Mouse (Mus musculus): ENCODE results near the gene Htr1d. TPM values are rescaled to one million over a fixed set of nuclear protein-coding genes. Genes with fewer than 3 reads are reported as not detected.

The Htr1d gene
- polyA plus RNA-seq, 1 experiment from 2014 or later: 0.55 TPM

DNA sequence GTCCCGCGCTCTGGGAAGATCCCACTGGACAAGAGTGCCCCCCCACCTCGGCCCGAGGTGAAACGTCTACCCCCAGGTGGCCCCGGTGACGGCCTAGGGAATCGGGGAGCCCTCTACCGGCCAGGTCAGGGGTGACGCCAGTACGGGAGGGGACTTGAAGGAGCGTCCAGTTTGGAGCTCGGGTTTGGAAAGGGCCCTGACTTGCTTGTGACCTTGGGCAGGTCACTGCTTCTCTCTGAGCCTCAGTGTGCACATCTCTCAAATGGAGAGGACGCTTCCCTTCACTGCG lies 1.6 kb downstream of the Htr1d start:
- Histone ChIP-seq H3K27ac (no peak overlapping the region), H3K4me3 (peak overlapping the region; percentile 47), H3K27me3 (peaks cover 67% of the 10 kb centered on the region), H3K36me3 (no peaks in the 10 kb centered on the region), H3K4me1 (replicated peaks) (peaks cover 22% of the 10 kb centered on the region), H3K4me2 (peak overlapping the region; percentile 86), H3K9me3 (no peaks in the 10 kb centered on the region), H3K9ac (peak overlapping the region; percentile 67; the same call in 1 of the 2 replicates)
- no peak for ATAC-seq (ENCODE audit: low FRiP score)
- 3% methylated on average over 15 of the region's 15 CpGs for WGBS

DNA sequence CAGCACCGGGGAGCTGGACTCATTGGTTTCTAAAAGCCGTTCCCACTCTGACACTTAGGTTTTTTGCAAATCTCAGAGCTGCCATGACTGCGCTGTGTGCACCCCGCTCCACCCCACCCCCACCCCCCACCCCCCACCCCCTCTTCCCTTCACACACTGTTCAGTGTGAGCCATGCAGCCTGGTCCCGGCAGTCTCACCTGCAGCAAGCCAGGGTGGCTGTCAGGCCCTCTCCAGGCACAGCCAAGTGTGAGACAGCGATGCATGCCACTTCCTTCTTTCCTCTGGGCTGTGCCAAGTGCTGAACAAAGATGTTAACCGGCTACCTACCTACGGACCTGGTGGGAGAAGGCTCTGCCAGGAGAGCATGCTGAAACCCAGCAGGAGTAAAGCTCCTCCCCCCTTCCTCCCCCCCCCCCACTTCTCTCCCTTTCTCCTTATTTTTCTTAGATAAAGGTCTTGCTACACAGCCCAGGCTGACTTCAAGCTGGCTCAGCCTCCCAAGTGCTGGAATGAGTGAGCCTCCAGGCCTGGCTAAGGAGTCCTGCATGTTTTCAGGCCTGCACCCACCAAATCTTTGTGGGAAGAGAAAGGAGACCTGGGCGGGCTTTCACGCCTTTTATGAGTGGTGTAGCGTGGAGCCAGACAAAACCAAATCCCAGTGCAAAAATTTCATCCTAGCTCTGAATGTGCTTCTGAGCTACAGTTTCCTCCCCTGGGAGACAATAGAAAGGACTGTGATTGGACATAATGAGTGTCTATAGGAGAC lies 7.5 kb downstream of the Htr1d start:
- H3K4me1 ChIP-seq (replicated peaks): peaks cover 13% of the 10 kb centered on the region
- H3K36me3 ChIP-seq: no peaks in the 10 kb centered on the region
- no peak overlapping the region for H3K9ac ChIP-seq
- 0 out of 2 replicates have a peak overlapping the region, but pooled peaks have one; percentile 12 for H3K27ac ChIP-seq
- H3K9me3 ChIP-seq: no peaks in the 10 kb centered on the region
- H3K4me2 ChIP-seq: no peak overlapping the region
- ATAC-seq (ENCODE audit: low FRiP score): no peak
- H3K4me3 ChIP-seq: no peak overlapping the region
- peaks cover 26% of the 10 kb centered on the region for H3K27me3 ChIP-seq
- 25% methylated on average over 10 of the region's 11 CpGs for WGBS

DNA sequence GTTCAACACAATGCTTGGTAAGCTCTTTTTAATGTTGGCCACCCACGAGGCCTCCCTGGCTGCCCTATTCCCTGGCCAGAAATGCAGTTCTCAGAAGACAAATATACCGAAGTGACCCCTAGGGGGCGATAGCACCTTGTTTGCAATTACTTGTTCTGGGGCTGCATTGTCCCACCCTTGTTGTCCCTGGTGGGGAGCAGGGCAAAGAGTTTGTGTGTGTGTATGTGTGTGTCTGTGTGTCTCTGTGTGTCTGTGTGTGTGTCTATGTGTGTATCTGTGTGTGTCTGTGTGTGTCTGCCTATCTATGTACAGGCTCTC lies 8.0 kb downstream of the Htr1d start:
- ATAC-seq (ENCODE audit: low FRiP score): no peak
- Histone ChIP-seq H3K4me2 (no peak overlapping the region), H3K27me3 (peaks cover 20% of the 10 kb centered on the region), H3K4me1 (replicated peaks) (peaks cover 13% of the 10 kb centered on the region), H3K27ac (0 out of 2 replicates have a peak overlapping the region, but pooled peaks have one; percentile 12), H3K9ac (no peak overlapping the region), H3K36me3 (no peaks in the 10 kb centered on the region), H3K4me3 (no peak overlapping the region), H3K9me3 (no peaks in the 10 kb centered on the region)
- 0% methylated on average over 3 of the region's 3 CpGs for WGBS

DNA sequence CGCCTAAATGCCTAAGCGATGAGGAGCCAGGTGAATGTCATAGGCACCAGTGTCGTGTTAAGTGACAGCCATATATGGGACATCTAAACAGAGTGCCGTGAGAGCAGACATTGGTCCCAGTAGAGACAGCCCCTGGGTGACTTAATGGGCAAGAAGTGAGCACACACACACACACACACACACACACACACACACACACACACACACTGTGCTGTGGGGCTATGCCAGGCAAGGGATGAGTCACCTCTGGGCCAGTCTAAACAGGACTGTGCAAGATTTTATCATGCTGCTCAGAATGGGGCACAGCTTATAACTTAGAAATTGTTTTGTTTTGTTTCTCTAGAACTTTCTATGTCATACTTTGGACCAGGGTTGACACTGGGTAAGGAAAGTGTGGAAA lies 10.7 kb downstream of the Htr1d start:
- 88% methylated on average over 4 of the region's 4 CpGs for WGBS
- ATAC-seq (ENCODE audit: low FRiP score): no peak
- Histone ChIP-seq H3K27ac (no peak overlapping the region), H3K27me3 (peaks cover 10% of the 10 kb centered on the region; the same call in 1 of the 2 replicates), H3K4me1 (replicated peaks) (peaks cover 13% of the 10 kb centered on the region), H3K4me2 (no peak overlapping the region), H3K4me3 (no peak overlapping the region), H3K9ac (no peak overlapping the region), H3K36me3 (no peaks in the 10 kb centered on the region), H3K9me3 (no peaks in the 10 kb centered on the region)

DNA sequence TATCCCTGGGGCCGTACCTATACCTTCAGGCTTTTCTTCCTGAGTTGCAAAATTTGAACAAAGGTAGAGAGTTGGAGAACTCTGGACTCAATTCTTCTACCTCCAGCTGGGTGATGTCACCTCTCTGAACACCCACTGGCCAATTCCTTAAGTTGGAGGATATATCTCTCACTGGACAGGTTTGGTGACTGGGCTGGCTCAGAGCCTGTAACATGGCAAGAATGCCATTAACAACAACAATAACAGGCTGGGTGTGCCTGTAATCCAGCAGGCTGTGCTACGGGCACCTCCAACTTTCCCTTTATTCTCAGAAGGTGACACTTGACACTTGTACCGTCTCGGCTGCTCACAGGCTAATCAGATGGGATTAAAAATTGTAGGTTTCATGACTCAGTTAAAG lies 15.8 kb downstream of the Htr1d start:
- WGBS: 71% methylated on average over 4 of the region's 4 CpGs
- no peaks in the 10 kb centered on the region for H3K4me1 ChIP-seq (replicated peaks)
- H3K27me3 ChIP-seq: no peaks in the 10 kb centered on the region
- H3K27ac ChIP-seq: no peak overlapping the region
- no peak overlapping the region for H3K4me3 ChIP-seq
- no peak for ATAC-seq (ENCODE audit: low FRiP score)
- no peak overlapping the region for H3K4me2 ChIP-seq
- H3K9ac ChIP-seq: no peak overlapping the region
- H3K9me3 ChIP-seq: no peaks in the 10 kb centered on the region
- no peaks in the 10 kb centered on the region for H3K36me3 ChIP-seq

DNA sequence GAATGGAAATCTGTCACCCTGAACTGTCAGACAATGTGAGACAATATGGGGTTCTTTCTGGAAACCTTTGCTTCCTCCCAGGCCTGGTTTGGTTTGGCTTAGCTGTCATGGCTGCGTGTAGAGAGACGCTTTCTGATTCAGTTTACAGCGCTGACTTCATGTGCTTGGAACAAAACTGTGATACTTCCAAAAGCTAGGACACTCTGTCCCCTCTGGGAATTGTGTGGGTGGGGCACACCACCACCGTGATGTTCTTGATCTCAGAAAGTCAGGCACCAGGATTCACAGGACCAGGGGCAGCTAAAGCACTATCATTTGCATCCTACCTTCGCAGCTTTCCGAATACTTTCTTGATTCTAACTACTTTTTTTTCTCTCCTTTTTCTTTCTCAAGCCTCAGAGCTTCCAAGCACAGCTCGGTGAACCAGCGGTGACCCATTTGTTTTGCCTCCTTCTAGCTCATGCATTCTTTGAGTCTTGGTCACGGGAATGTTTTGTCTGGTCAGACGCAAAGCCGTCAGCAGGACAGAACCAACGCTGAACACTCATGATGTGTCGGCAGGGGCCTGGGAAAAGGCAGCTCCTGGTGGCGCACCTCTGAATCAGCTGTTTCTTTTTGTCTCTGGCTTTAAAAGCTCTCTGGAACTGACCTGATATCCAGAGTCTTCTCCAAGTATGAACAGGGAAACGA lies 18.2 kb downstream of the Htr1d start:
- H3K9me3 ChIP-seq: no peaks in the 10 kb centered on the region
- no peak overlapping the region for H3K9ac ChIP-seq
- no peaks in the 10 kb centered on the region for H3K36me3 ChIP-seq
- H3K4me3 ChIP-seq: no peak overlapping the region
- no peak overlapping the region for H3K4me2 ChIP-seq
- no peaks in the 10 kb centered on the region for H3K4me1 ChIP-seq (replicated peaks)
- ATAC-seq (ENCODE audit: low FRiP score): no peak
- H3K27me3 ChIP-seq: no peaks in the 10 kb centered on the region
- 59% methylated on average over 15 of the region's 15 CpGs for WGBS
- H3K27ac ChIP-seq: no peak overlapping the region

DNA sequence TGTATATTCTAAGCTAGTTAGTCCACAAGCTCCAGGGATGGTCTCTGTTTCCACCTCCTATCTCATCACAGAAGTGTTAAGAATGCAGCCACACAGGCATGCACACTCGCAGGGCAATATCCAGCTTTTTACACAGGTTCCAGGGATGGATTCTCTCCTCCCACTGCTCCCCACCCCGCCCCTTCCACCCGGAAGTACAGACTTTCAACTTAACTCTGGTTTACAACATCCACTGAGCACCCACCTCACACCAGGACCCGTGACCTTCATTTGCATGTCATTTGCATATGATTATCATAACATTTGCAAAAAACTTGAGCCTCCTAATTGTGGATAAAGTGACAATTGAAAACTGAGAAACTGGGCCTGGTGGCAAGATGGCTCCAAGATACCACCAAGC lies 21.2 kb downstream of the Htr1d start:
- Histone ChIP-seq H3K27me3 (no peaks in the 10 kb centered on the region), H3K4me1 (replicated peaks) (no peaks in the 10 kb centered on the region), H3K4me2 (no peak overlapping the region), H3K36me3 (no peaks in the 10 kb centered on the region), H3K9me3 (no peaks in the 10 kb centered on the region), H3K9ac (no peak overlapping the region), H3K27ac (no peak overlapping the region), H3K4me3 (no peak overlapping the region)
- no peak for ATAC-seq (ENCODE audit: low FRiP score)
- 70% methylated on average over 4 of the region's 4 CpGs for WGBS

DNA sequence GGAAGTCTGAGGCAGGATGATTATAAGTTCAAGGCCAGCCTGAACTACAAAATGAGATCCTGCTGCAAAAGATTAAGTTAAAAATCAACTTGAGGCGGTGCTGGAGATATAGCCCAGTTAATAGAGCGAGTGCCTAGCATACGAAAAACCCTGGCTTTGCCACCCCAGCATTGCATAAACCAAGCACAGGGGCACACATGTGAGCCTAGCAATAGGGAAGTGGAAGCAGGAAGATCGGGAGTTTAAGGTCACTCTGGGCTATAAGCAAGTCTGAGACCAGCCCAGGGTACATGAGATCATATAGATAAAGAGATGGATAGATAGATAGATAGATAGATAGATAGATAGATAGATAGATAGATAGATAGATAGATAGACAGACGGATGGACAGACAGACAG lies 26.5 kb downstream of the Htr1d start:
- WGBS: 89% methylated on average over 5 of the region's 5 CpGs
- no peak for ATAC-seq (ENCODE audit: low FRiP score)

DNA sequence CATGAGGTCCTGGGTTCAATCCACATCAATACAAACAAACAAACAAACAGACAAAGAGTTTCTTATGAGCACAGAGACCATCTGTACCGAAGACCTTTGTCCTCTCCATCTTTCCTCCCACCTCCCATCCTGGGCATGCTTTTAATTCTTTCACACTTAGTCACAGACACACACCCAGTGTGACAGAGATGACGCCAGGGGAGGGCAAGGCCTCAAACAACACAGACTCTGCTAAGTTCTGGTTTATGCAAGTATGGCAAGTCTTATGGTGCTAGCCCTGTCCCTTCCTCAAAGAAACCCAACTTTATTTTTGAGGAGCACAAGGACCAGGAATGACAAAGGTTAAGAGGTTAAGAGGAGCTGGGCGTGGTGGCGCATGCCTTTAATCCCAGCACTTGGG lies 26.9 kb downstream of the Htr1d start:
- ATAC-seq (ENCODE audit: low FRiP score): no peak
- Histone ChIP-seq H3K4me1 (replicated peaks) (peaks cover 13% of the 10 kb centered on the region), H3K36me3 (no peaks in the 10 kb centered on the region), H3K9ac (no peak overlapping the region), H3K9me3 (no peaks in the 10 kb centered on the region), H3K4me2 (no peak overlapping the region), H3K27me3 (no peaks in the 10 kb centered on the region), H3K27ac (no peak overlapping the region), H3K4me3 (no peak overlapping the region)
- WGBS: 82% methylated on average over 4 of the region's 4 CpGs

More for the DNA sequence above, 26.5 kb downstream of the Htr1d start:
- peaks cover 10% of the 10 kb centered on the region for H3K4me1 ChIP-seq (replicated peaks)
- no peak overlapping the region for H3K9ac ChIP-seq
- no peaks in the 10 kb centered on the region for H3K9me3 ChIP-seq
- H3K36me3 ChIP-seq: no peaks in the 10 kb centered on the region
- no peaks in the 10 kb centered on the region for H3K27me3 ChIP-seq
- H3K4me2 ChIP-seq: no peak overlapping the region
- no peak overlapping the region for H3K27ac ChIP-seq
- no peak overlapping the region for H3K4me3 ChIP-seq

DNA sequence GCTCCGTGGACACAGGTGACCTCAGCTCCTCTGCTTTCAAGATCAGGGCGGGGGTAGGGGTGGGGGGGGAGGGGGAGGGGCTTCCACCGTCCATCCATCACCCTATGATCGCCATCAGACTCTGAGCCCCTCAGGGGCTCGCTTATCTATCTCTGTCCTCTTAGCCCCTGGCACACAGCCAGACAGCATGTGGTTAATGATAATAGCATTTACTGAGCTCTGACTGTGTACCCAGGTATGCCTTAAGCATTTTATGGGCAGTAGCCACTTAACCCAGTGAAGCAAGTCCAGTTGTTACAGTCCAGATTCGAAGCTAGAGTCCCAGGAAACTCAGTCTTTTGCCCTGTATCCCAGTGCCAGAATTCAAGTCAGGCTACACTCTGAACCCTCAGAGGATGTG lies 28.2 kb downstream of the Htr1d start:
- Histone ChIP-seq H3K36me3 (no peaks in the 10 kb centered on the region), H3K4me1 (replicated peaks) (peaks cover 13% of the 10 kb centered on the region), H3K9me3 (no peaks in the 10 kb centered on the region), H3K9ac (no peak overlapping the region), H3K4me3 (no peak overlapping the region), H3K27ac (no peak overlapping the region), H3K27me3 (no peaks in the 10 kb centered on the region), H3K4me2 (no peak overlapping the region)
- ATAC-seq (ENCODE audit: low FRiP score): 0 out of 2 replicates have a peak, but pooled peaks have one; percentile 54
- WGBS: 23% methylated on average over 6 of the region's 6 CpGs

DNA sequence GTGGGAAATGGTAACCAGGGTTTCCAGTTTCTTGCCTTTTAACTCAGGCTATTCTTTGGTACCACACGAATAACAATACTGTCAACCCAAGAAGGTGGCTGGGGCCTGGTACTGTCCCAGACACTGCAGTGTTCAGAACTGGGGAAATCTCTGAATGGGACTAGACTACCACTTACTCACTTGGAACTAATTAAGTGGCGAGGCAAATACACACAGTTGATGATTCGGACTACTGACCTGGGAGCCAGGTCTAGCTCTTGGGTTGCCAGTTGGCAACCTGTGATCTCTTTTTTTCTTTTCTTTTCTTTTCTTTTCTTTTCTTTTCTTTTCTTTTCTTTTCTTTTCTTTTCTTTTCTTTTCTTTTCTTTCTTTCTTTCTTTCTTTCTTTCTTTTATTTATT lies 29.0 kb downstream of the Htr1d start:
- Histone ChIP-seq H3K36me3 (no peaks in the 10 kb centered on the region), H3K4me2 (no peak overlapping the region), H3K4me3 (no peak overlapping the region), H3K9ac (no peak overlapping the region), H3K9me3 (no peaks in the 10 kb centered on the region), H3K27ac (no peak overlapping the region), H3K4me1 (replicated peaks) (peaks cover 13% of the 10 kb centered on the region), H3K27me3 (no peaks in the 10 kb centered on the region)
- WGBS: 75% methylated on average over 3 of the region's 3 CpGs
- no peak for ATAC-seq (ENCODE audit: low FRiP score)

DNA sequence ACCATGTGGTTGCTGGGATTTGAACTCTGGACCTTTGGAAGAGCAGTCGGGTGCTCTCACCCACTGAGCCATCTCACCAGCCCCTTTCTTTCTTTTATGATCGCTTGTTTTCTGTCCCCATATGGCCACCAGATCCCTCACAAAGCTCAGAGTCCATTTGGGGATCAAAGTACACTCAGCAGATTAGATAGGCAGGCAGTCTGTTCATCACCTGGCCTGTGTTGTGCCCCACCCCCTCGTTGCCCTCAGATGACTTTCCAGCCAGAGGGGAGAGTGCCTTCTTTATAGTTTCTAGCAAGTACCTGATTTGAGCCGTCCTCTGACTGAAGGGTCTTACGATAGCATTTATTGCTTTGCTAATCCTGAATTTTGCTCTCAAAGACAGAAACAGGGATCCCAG lies 29.5 kb downstream of the Htr1d start:
- Histone ChIP-seq H3K27ac (no peak overlapping the region), H3K9me3 (no peaks in the 10 kb centered on the region), H3K4me1 (replicated peaks) (peaks cover 13% of the 10 kb centered on the region), H3K36me3 (no peaks in the 10 kb centered on the region), H3K4me2 (no peak overlapping the region), H3K4me3 (no peak overlapping the region), H3K27me3 (no peaks in the 10 kb centered on the region), H3K9ac (no peak overlapping the region)
- 75% methylated on average over 5 of the region's 5 CpGs for WGBS
- no peak for ATAC-seq (ENCODE audit: low FRiP score)

DNA sequence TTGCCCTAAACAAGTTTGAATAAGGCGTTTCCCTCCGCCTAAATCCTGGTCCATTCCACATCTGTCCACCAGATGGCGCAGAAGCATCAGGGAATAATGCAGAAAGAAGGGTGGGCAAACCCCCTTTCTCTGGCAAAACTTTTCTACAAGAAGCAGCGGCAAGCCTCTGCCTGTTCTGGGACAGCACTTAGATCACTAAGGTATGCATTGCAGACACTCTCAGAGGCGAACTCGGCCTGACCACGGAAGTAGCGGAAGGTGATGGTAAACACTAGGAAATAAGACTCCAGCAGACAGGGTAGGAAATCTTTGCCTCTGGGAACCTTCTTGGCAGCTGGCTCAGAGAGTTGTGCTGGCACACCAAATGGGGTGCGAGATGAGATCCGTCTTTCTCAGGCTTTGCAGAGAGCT lies 31.5 kb downstream of the Htr1d start:
- Histone ChIP-seq H3K4me3 (no peak overlapping the region), H3K9me3 (no peaks in the 10 kb centered on the region), H3K27me3 (peaks cover 8% of the 10 kb centered on the region), H3K36me3 (no peaks in the 10 kb centered on the region), H3K27ac (no peak overlapping the region), H3K4me2 (peak overlapping the region; percentile 29; the same call in 1 of the 2 replicates), H3K9ac (0 out of 2 replicates have a peak overlapping the region, but pooled peaks have one; percentile 2), H3K4me1 (replicated peaks) (peaks cover 13% of the 10 kb centered on the region)
- 13% methylated on average over 10 of the region's 10 CpGs for WGBS
- no peak for ATAC-seq (ENCODE audit: low FRiP score)

Data from hindbrain, embryonic 13.5 days (tissue).